Mouse (Mus musculus): ENCODE measurements around the gene Sptlc2. TPM values are rescaled to one million over a fixed set of nuclear protein-coding genes. Genes with fewer than 3 reads are reported as not detected.

The Sptlc2 gene
- polyA plus RNA-seq (2015; fragmentation: Nextera tagmentation; extraction: Ambion mirVana), result 98.8 and 99.1 TPM in 2 replicates

DNA sequence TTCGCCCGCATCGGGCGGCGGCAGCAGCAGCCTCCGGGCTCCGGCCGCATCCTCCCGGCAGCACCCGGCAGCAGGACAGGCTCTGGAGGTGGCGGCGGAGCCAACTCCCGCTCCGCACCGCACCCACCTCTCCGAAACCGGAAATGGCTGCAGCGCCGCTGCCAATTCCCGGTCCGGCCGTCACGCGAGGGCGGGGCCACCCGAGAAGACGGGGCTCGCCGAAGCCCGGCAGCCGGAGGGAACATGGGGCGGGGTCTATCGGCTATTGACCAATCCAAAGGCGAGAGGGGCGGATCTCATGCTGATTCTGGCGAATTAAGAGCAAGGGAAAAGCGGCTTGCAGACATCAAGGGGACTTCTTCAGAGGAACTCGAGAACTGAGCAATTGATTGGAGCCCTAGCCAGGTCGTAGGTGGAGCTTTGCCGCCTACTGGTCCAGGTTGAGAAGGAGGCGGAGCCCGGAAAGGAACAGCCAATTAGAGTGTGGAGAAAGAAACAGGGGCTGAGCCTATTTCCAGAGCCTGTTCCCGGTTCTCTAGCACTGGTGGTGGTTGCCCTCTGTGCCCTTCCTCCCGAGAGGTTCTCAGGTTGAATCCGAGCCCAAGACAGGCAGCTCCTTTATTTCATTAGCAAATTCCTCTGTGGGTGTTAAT is at the start of gene Sptlc2:
Sptlc2 (minus strand) TSS at position 234 of the 653 bp plus-strand sequence.
- ATAC-seq (ENCODE audit: insufficient read depth, low FRiP score, low read depth), result peak; percentile 99
- 0% methylated on average over 45 of the region's 45 CpGs for WGBS
- H3K27ac ChIP-seq, result peak within 1 kb of the TSS; percentile 83

GRCm38 (mm10) chr12:87428885-87429284 is 40.7 kb upstream of the Sptlc2 start:
- H3K9ac ChIP-seq, result no peak overlapping the region
- H3K27me3 ChIP-seq (replicated peaks), result no peaks in the 10 kb centered on the region
- H3K27ac ChIP-seq, result no peak overlapping the region
- H3K9me3 ChIP-seq, result no peaks in the 10 kb centered on the region
- H3K4me1 ChIP-seq, result no peaks in the 10 kb centered on the region
- ATAC-seq (ENCODE audit: insufficient read depth, low FRiP score, low read depth), result no peak
- H3K4me3 ChIP-seq (replicated peaks), result no peak overlapping the region
- H3K4me2 ChIP-seq, result no peak overlapping the region
- peaks cover 57% of the 10 kb centered on the region for H3K36me3 ChIP-seq
- 81% methylated on average over 8 of the region's 8 CpGs for WGBS

More for the DNA sequence above, at the start of gene Sptlc2:
- Histone ChIP-seq H3K4me2 (peak within 1 kb of the TSS; percentile 93), H3K4me1 (no peaks in the 10 kb centered on the region), H3K27me3 (replicated peaks) (no peaks in the 10 kb centered on the region), H3K9me3 (no peaks in the 10 kb centered on the region), H3K9ac (peak within 1 kb of the TSS; percentile 67), H3K4me3 (replicated peaks) (peak within 1 kb of the TSS; percentile 72), H3K36me3 (no peaks in the 10 kb centered on the region)

- no peaks in the 10 kb centered on the region for H3K27me3 ChIP-seq (replicated peaks)
- 92% methylated on average over 2 of the region's 2 CpGs for WGBS
- H3K9me3 ChIP-seq, result no peaks in the 10 kb centered on the region
- H3K9ac ChIP-seq, result no peak overlapping the region
- no peak overlapping the region for H3K4me3 ChIP-seq (replicated peaks)
- no peak overlapping the region for H3K27ac ChIP-seq
- no peak for ATAC-seq (ENCODE audit: insufficient read depth, low FRiP score, low read depth)
- H3K36me3 ChIP-seq, result peaks cover 51% of the 10 kb centered on the region
- H3K4me1 ChIP-seq, result no peaks in the 10 kb centered on the region
- no peak overlapping the region for H3K4me2 ChIP-seq
Measured at GRCm38 (mm10) chr12:87428295-87428694, 40.1 kb upstream of the Sptlc2 start.

GRCm38 (mm10) chr12:87426354-87427031 is 38.3 kb upstream of the Sptlc2 start:
- H3K27me3 ChIP-seq (replicated peaks), result no peaks in the 10 kb centered on the region
- WGBS, result 91% methylated on average over 5 of the region's 5 CpGs
- H3K9me3 ChIP-seq, result no peaks in the 10 kb centered on the region
- ATAC-seq (ENCODE audit: insufficient read depth, low FRiP score, low read depth), result no peak
- peaks cover 36% of the 10 kb centered on the region for H3K36me3 ChIP-seq
- H3K27ac ChIP-seq, result no peak overlapping the region
- H3K9ac ChIP-seq, result no peak overlapping the region
- H3K4me1 ChIP-seq, result no peaks in the 10 kb centered on the region
- no peak overlapping the region for H3K4me3 ChIP-seq (replicated peaks)
- no peak overlapping the region for H3K4me2 ChIP-seq

DNA sequence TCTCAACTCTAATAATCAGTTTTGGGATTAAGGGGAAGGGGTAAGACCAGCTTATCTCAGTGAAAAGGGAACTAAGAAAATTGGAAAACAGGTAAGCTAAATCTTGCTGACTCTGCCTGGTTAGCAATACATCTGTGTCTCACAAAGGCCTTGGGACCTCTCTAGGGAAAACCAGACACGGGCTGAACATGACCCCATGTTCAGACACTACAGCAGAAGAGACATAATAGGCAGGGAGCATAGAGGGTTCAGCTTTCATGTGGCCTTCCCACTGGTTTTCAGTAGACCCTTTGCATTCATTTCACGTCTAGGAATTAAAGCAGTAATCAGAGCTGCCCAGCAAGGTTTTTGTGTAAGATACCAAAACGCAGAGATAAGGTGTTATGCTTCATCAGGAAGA is 36.4 kb upstream of the Sptlc2 start:
- H3K4me1 ChIP-seq, result no peaks in the 10 kb centered on the region
- WGBS, result 48% methylated on average over 3 of the region's 3 CpGs
- no peak overlapping the region for H3K27ac ChIP-seq
- H3K9me3 ChIP-seq, result no peaks in the 10 kb centered on the region
- H3K9ac ChIP-seq, result no peak overlapping the region
- H3K27me3 ChIP-seq (replicated peaks), result no peaks in the 10 kb centered on the region
- H3K4me3 ChIP-seq (replicated peaks), result no peak overlapping the region
- peaks cover 21% of the 10 kb centered on the region for H3K36me3 ChIP-seq
- H3K4me2 ChIP-seq, result no peak overlapping the region
- ATAC-seq (ENCODE audit: insufficient read depth, low FRiP score, low read depth), result no peak

- H3K27ac ChIP-seq, result no peak overlapping the region
- WGBS, result 48% methylated on average over 1 of the region's 1 CpGs
- H3K9me3 ChIP-seq, result no peaks in the 10 kb centered on the region
- no peak overlapping the region for H3K4me2 ChIP-seq
- no peaks in the 10 kb centered on the region for H3K27me3 ChIP-seq (replicated peaks)
- no peaks in the 10 kb centered on the region for H3K4me1 ChIP-seq
- peaks cover 14% of the 10 kb centered on the region for H3K36me3 ChIP-seq
- no peak for ATAC-seq (ENCODE audit: insufficient read depth, low FRiP score, low read depth)
- H3K9ac ChIP-seq, result no peak overlapping the region
- no peak overlapping the region for H3K4me3 ChIP-seq (replicated peaks)
Measured at GRCm38 (mm10) chr12:87423700-87424099, 35.5 kb upstream of the Sptlc2 start.

- H3K4me1 ChIP-seq, result no peaks in the 10 kb centered on the region
- no peaks in the 10 kb centered on the region for H3K9me3 ChIP-seq
- H3K27me3 ChIP-seq (replicated peaks), result no peaks in the 10 kb centered on the region
- ATAC-seq (ENCODE audit: insufficient read depth, low FRiP score, low read depth), result no peak
- H3K9ac ChIP-seq, result no peak overlapping the region
- H3K27ac ChIP-seq, result no peak overlapping the region
- no peak overlapping the region for H3K4me2 ChIP-seq
- 55% methylated on average over 5 of the region's 5 CpGs for WGBS
- no peak overlapping the region for H3K4me3 ChIP-seq (replicated peaks)
- peaks cover 5% of the 10 kb centered on the region; the same call in 1 of the 2 replicates for H3K36me3 ChIP-seq
Measured at GRCm38 (mm10) chr12:87421708-87422507, 33.8 kb upstream of the Sptlc2 start.

DNA sequence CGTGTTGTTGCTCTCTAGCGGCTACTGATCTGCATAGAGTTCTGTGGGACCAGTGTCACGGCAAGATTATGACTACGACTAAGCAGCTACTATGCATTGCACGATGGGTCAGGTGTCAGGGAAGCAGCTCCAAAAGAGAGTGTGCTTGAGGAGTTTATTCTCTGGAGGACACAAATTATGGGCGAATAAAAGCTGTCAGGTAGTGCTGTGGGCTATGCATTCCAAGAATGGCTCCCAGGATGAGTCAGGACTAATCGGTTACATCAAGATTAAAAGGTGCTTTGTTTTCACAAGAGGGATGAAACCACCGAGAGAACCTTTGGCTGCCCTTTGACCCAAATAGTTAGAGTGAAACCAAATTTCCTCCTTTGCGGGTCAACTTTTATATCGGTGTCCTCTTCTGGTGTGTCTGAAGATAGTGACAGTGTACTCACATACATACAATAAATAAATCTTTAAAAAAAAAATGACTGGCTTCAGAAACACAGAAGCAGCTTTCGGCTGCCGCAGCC is 31.9 kb upstream of the Sptlc2 start:
- H3K9me3 ChIP-seq, result no peaks in the 10 kb centered on the region
- H3K4me2 ChIP-seq, result no peak overlapping the region
- no peaks in the 10 kb centered on the region for H3K36me3 ChIP-seq
- no peak overlapping the region for H3K9ac ChIP-seq
- no peaks in the 10 kb centered on the region for H3K4me1 ChIP-seq
- H3K27ac ChIP-seq, result no peak overlapping the region
- no peak for ATAC-seq (ENCODE audit: insufficient read depth, low FRiP score, low read depth)
- H3K27me3 ChIP-seq (replicated peaks), result no peaks in the 10 kb centered on the region
- H3K4me3 ChIP-seq (replicated peaks), result no peak overlapping the region
- 70% methylated on average over 12 of the region's 12 CpGs for WGBS

DNA sequence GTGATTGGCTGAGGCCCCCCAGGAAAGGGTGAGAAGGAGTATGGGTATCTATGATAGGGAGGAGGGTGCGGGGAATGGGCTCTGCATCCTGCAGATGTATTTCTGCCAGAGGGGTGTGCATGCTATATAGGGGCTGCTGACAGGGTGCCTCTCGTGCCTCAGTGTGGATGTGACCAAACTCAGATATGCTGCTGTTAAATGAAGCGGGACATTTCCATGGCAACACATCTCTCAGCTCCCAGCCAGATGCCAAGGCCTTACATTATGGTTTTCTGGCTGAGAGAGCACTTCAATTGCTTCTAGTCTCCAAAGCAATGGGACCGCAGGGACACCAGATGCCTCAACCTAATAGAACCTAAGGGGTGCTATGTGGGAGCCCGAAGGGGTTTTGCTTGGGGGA is 30.8 kb upstream of the Sptlc2 start:
- no peaks in the 10 kb centered on the region for H3K36me3 ChIP-seq
- no peaks in the 10 kb centered on the region for H3K27me3 ChIP-seq (replicated peaks)
- no peak overlapping the region for H3K9ac ChIP-seq
- no peak overlapping the region for H3K4me3 ChIP-seq (replicated peaks)
- no peak overlapping the region for H3K4me2 ChIP-seq
- no peak overlapping the region for H3K27ac ChIP-seq
- H3K9me3 ChIP-seq, result no peaks in the 10 kb centered on the region
- H3K4me1 ChIP-seq, result no peaks in the 10 kb centered on the region
- no peak for ATAC-seq (ENCODE audit: insufficient read depth, low FRiP score, low read depth)
- WGBS, result 87% methylated on average over 5 of the region's 5 CpGs

- ATAC-seq (ENCODE audit: insufficient read depth, low FRiP score, low read depth), result no peak
- H3K4me1 ChIP-seq, result no peaks in the 10 kb centered on the region
- H3K4me3 ChIP-seq (replicated peaks), result no peak overlapping the region
- no peaks in the 10 kb centered on the region for H3K36me3 ChIP-seq
- H3K4me2 ChIP-seq, result no peak overlapping the region
- H3K27me3 ChIP-seq (replicated peaks), result no peaks in the 10 kb centered on the region
- H3K27ac ChIP-seq, result no peak overlapping the region
- no peak overlapping the region for H3K9ac ChIP-seq
- 33% methylated on average over 7 of the region's 7 CpGs for WGBS
- H3K9me3 ChIP-seq, result no peaks in the 10 kb centered on the region
Measured at GRCm38 (mm10) chr12:87416690-87417089, 28.5 kb upstream of the Sptlc2 start.

DNA sequence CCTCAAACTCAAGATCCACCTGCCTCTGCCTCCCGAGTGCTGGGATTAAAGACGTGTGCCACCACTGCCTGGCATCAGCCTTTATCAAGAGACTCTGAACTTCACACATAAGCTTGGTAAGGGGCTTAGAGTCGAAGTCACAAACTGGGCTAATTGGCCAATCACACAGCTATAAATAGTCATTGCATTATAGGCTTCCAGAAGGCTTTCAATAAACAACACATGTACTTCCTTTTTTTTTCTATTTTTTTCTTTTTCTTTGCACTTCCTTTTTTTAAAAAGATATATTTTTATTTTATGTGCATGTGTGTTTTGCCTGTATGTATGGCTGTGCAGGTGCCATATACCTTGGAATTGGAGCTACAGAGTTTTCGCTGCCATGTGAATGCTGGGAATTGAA is 27.2 kb upstream of the Sptlc2 start:
- 78% methylated on average over 4 of the region's 4 CpGs for WGBS
- no peak overlapping the region for H3K4me3 ChIP-seq (replicated peaks)
- no peak overlapping the region for H3K4me2 ChIP-seq
- no peak overlapping the region for H3K9ac ChIP-seq
- no peaks in the 10 kb centered on the region for H3K27me3 ChIP-seq (replicated peaks)
- H3K36me3 ChIP-seq, result no peaks in the 10 kb centered on the region
- H3K27ac ChIP-seq, result no peak overlapping the region
- no peak for ATAC-seq (ENCODE audit: insufficient read depth, low FRiP score, low read depth)
- no peaks in the 10 kb centered on the region for H3K9me3 ChIP-seq
- no peaks in the 10 kb centered on the region for H3K4me1 ChIP-seq
